Mouse (Mus musculus) embryo, embryonic 11 days (tissue): ENCODE data around the gene Csf2rb.
"Not testable (repeated sequence)": the region's sequence is repeated elsewhere in the genome, so short reads cannot be mapped to it uniquely, and the experiment has no call there.

Experiments used
- DNase-seq: peaks from one replicate; pipeline ENCODE4 v3.0.0-alpha.2; 2015

The Csf2rb gene

GRCm38 (mm10) chr15:78325671-78326339 is at the start of gene Csf2rb:
TSS of gene Csf2rb (plus strand) at chr15:78325752.
- DNase-seq = no peak

DNA sequence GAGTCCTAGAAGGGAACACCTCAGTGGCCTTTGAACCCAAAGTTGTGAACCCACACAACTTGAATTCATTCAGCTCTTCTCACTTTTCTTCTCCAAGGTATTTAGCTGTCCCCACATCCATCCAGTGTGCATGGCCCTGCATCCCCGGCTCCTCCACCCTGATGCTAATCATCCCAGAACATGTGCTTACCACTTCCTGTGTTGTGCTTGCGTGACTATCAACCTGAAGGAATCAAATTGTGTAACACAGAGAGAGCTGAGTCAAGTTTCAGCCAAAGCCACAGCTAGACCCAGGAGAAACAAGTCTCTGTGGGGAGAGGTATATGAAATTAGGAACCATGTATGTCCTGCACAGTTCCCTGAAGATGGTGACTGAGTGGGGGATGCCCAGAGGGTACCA is 47.2 kb upstream of the Csf2rb start:
- DNase-seq = no peak

- no peak for DNase-seq
Measured at GRCm38 (mm10) chr15:78287941-78288340, 37.6 kb upstream of the Csf2rb start.

DNA sequence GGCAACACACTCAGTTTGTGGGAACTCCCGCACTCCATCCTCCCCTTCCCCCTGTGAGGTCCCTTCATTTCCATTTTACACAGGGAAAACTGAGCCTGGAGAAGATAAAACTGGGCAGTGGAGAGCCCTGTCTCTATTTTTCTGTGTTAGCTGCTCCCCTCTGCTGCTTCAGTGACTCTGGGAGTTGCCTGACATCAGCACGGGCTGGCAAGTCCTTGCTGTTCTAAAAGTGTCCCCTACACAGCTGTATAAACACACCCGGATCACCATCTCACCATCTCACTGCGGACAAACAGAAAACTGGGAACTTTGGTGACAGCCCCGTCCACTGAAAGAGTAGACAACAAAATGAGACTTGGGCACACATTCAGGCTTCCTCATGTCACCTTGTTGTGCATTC is 35.8 kb upstream of the Csf2rb start:
- DNase-seq = not testable (repeated sequence)

GRCm38 (mm10) chr15:78293228-78293627 is 32.3 kb upstream of the Csf2rb start:
- DNase-seq = peak; percentile 13

DNA sequence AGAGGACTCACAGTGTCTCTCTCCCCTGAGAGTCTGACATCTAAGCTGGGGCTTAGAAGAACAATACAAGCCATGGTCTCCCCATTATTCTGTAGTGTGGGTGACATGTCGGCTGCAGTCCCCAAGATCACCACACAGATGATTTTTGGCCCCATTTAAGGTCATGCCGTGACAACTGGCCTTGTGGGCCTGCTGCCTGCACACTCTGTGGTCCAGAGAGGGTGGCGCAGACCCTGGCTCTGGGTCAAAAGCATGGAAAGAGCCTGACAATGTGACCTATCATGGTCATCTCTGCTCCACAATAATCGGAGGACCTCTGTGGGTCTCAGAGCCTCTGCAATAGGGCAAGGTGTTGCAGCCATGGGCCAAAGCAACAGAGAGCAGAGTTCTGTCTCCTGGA is 31.8 kb upstream of the Csf2rb start:
- no peak for DNase-seq

- no peak for DNase-seq
Measured at GRCm38 (mm10) chr15:78298558-78298957, 27.0 kb upstream of the Csf2rb start.

DNA sequence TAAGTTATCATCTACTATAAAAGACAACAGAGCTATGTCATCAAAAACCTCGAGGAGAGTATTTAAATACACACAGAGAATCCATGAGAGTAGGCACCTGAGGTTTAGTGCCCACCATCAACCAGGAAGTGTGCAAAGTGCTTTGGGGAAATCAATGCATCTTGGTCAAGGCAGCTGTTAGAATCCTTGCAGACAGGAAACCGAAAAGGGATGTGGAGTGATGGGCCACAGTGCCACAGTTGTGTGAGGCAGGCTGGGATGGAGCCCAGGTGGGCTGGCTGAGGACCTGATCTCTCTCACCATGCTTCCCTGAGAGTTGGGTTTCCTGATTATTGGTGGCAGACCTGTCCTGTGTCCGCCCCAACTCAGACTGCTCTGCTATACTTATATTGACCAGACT is 25.9 kb upstream of the Csf2rb start:
- no peak for DNase-seq

DNA sequence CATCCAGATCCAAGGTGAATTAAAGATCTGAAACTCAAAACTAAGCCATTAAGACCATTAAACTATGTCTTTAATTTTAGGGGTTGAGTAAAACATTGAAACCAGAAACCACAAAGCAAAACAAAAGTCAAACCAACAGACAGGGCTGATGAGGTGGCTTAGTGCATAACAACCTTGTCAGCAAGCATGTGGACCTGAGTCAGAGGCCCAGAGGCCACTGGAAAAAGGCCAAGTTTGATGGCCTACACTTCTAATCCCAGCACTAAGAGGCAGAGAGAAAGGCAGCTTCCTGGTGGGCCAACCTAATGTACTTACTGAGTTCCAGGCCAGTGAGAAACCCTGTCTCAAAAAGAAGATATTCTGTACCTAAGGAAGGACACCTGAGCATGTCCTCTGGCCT is 24.8 kb upstream of the Csf2rb start:
- DNase-seq = no peak

- DNase-seq = no peak
Measured at GRCm38 (mm10) chr15:78302718-78303117, 22.8 kb upstream of the Csf2rb start.

GRCm38 (mm10) chr15:78303665-78304233 is 21.8 kb upstream of the Csf2rb start:
- no peak for DNase-seq

DNA sequence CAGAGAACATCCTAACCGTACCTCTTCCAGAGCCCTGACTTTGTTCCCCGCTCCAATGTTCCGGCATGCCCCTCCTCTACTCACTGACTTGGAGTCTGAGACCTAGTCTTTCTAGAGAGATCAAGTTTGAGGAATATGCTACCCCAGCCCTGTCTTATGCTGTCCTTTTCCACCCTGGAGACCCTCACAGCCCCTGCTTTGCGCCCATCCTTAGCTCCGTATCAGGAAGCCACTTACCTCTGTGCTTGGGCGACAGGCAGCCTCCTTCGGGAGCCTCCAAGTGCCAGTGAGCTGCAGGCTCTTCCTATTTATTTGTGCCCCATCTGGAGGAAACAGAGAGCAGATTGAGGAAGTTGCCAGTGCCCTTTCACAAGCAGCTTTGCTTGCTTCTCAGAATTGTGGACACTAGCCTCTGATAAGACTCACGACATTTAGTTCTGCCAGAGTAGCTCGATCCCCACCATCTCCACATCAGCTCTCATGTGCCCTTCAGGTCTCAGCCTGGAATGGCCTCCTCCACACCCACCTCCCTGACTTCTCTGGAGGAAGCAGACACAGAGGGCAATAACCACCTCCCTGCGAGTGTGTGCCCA is 20.1 kb upstream of the Csf2rb start, which contains the start of gene Csf2rb2:
Gene Csf2rb2 (minus strand): TSS at position 381 of the 593 bp plus-strand sequence.
- no peak for DNase-seq

GRCm38 (mm10) chr15:78309865-78310264 is 15.7 kb upstream of the Csf2rb start:
- DNase-seq = no peak

GRCm38 (mm10) chr15:78310971-78311370 is 14.6 kb upstream of the Csf2rb start:
- no peak for DNase-seq

GRCm38 (mm10) chr15:78312421-78313233 is 12.9 kb upstream of the Csf2rb start:
- not testable (repeated sequence) for DNase-seq

- DNase-seq = not testable (repeated sequence)
Measured at GRCm38 (mm10) chr15:78313659-78314058, 11.9 kb upstream of the Csf2rb start.

DNA sequence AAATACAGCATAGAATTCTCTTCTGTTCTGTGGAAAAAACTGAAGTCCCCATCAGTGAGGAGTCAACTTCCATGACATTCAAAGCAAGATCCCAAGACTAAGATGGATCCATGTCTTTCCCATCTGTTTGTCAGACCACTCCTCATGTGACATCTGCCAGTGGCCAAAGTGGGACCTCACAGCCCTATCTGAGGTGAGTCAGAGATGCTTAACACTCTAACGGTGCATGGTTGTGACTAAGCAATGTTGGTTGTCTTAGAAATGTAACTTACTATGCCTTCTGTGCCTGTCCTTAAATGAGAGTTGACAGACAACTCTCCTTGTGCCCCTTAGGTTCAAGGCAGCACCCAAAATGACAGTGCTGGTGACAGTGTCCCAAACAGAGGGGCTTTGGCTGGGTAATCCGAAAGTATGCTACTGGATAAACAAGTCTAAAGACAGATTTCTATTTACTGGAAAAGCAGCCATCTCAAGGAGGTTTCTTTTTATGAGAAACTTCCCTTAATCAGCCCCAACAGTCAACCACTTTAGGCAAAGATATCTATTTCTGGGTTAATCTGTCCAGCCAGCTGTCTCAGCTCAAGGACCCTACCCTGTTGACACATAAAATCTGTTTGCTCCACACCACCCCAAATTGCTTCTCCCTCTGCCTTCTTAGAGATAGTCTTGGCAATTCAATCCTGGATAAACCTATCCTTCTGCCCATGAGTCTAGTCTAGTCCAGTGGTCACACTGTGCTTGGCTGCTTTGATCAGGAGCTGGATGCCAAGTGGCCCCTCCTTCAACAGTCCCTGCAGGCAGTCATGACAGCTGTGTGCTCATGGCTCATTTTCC is 7.0 kb upstream of the Csf2rb start:
- DNase-seq = not testable (repeated sequence)

GRCm38 (mm10) chr15:78320825-78321496 is 4.6 kb upstream of the Csf2rb start:
- peak; percentile 82 for DNase-seq

GRCm38 (mm10) chr15:78323366-78323765 is 2.2 kb upstream of the Csf2rb start:
- DNase-seq = no peak

GRCm38 (mm10) chr15:78324294-78324693 is 1.3 kb upstream of the Csf2rb start:
- no peak for DNase-seq

DNA sequence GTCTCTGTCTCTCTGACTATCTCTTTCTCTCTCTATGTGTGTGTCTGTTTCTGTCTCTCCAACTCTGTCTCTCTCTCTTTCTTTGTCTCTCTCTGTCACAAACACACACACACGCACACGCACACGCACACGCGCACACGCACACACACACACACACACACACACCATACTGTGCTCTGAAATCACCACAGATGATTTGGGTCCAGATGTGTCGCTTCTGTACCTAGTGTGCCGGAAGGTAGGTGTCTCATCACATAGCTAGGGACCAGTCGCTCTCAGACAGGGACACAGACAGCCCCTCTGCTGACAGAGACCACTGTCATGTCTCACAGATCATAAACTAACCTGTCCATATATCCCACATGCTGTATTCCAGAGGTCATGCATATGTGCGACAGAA is 1.2 kb downstream of the Csf2rb start:
- DNase-seq = no peak
